Mouse (Mus musculus) spleen, adult 2 months (tissue): ENCODE results near the gene Mettl8.

Source experiments
- CTCF ChIP-seq: fragments of 200-500 bp; IDR thresholded peaks from 2 replicates; pipeline ENCODE4 v1.5.1; 2011; ENCODE audit warnings: mild to moderate bottlenecking, inconsistent platforms; ENCODE audit not compliant: insufficient read depth, insufficient read length, insufficient replicate concordance; ENCODE audit errors: extremely low read depth
- POLR2A ChIP-seq: fragments of 200-500 bp; IDR thresholded peaks from 2 replicates; pipeline ENCODE4 v1.6.1; 2011; ENCODE audit warnings: low read depth, low read length, inconsistent platforms

DNA sequence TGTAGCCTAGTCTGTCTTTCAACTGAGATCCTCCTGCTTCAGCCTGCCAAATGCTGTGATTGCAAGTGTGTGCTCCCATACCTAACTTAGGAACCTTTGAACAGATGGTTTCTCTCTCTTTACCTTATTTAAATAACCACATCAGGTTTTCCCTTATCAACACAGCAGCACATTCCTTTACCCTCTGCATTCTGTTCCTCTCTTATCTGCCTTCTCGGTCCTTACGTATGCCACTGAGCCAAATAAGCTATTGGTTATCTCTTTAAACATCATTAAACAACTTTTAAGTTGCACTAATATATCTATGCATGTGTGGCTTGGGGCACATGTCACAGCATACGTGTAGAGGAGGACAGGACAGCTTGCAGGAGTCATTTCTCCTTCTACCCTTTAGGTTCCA lies 18.4 kb upstream of the Mettl8 start:
- no peak for TF ChIP-seq CTCF
- no peak for TF ChIP-seq POLR2A
